Mouse (Mus musculus) C3H10T1/2 (cell line): ENCODE results near the gene Gm15140. TPM values are rescaled to one million over a fixed set of nuclear protein-coding genes. Genes with fewer than 3 reads are reported as not detected.

Experiments used
- polyA plus RNA-seq, 2 experiments: library from polyadenylated mRNA; unstranded; fragments of >200 nt; fragmentation: generic; extraction: Trizol; gene quantifications; one replicate each; pipeline ENCODE4 v1.2.1; 2012; ENCODE audit warnings: missing spikeins in 2 of 2

Gene Gm15140
- under 1 TPM in 1 of 2 experiments, not detected in 1; 0.05 TPM for polyA plus RNA-seq

GRCm38 (mm10) chrX:154120585-154120984 lies at the start of gene Gm15140:
Gene Gm15140, minus strand, starts transcription at chrX:154120685.

Other genes starting within 250 kb of the Gm15140 start
- gene Samt1, start 108.0 kb downstream of the Gm15140 start, polyA plus RNA-seq = under 1 TPM in 1 of 2 experiments, not detected in 1; 0.07 TPM
- gene 4921511M17Rik, start 86.9 kb downstream of the Gm15140 start, polyA plus RNA-seq = under 1 TPM in 1 of 2 experiments, not detected in 1; 0.07 TPM
- gene Gm10057, start 65.6 kb downstream of the Gm15140 start, polyA plus RNA-seq = under 1 TPM in 1 of 2 experiments, not detected in 1; 0.09 TPM
- gene 4930524N10Rik, start 222.7 kb upstream of the Gm15140 start, polyA plus RNA-seq = not detected